Mouse (Mus musculus) lung, postnatal 0 days (tissue): Measurements from ENCODE around the gene Klhdc7b. TPM values are rescaled to one million over a fixed set of nuclear protein-coding genes. Genes with fewer than 3 reads are reported as not detected.

Source experiments
- ATAC-seq: fragments of 200-750 bp; cut with Nextera tagmentation; 2 replicates; pipeline ENCODE4 v1.8.0; 2017; ENCODE audit warnings: moderate library complexity
- DNase-seq: peaks from one replicate; pipeline ENCODE4 v3.0.0-alpha.2; 2016; ENCODE audit warnings: low spot score
- H3K27ac ChIP-seq: fragments of 300-500 bp; sonication (generic); 2 replicates; pipeline ENCODE4 v1.5.1; 2014; ENCODE audit warnings: antibody characterized with exemption, mild to moderate bottlenecking, low read length, mixed read lengths
- H3K27me3 ChIP-seq: fragments of 300-500 bp; sonication (generic); replicated peaks from 2 replicates; pipeline ENCODE4 v1.6.1; 2014; ENCODE audit warnings: low read length, mixed read lengths; ENCODE audit not compliant: insufficient read depth
- H3K36me3 ChIP-seq: fragments of 300-500 bp; sonication (generic); 2 replicates; pipeline ENCODE4 v1.6.1; 2014; ENCODE audit warnings: low read length, mixed read lengths; ENCODE audit not compliant: insufficient read depth
- H3K4me1 ChIP-seq: fragments of 300-500 bp; sonication (generic); 2 replicates; pipeline ENCODE4 v1.6.1; 2014; ENCODE audit warnings: antibody characterized with exemption, low read depth, low read length, mixed read lengths; ENCODE audit not compliant: insufficient read depth
- H3K4me2 ChIP-seq: fragments of 300-500 bp; sonication (generic); replicated peaks from 2 replicates; pipeline ENCODE4 v1.6.1; 2014; ENCODE audit warnings: low read depth, mild to moderate bottlenecking, low read length, moderate library complexity, mixed read lengths
- H3K4me3 ChIP-seq: fragments of 300-500 bp; sonication (generic); 2 replicates; pipeline ENCODE4 v1.5.1; 2014; ENCODE audit warnings: low read depth, low read length
- H3K9ac ChIP-seq: fragments of 300-500 bp; sonication (generic); replicated peaks from 2 replicates; pipeline ENCODE4 v1.6.1; 2014; ENCODE audit warnings: low read depth, mild to moderate bottlenecking
- H3K9me3 ChIP-seq: fragments of 300-500 bp; sonication (generic); 2 replicates; pipeline ENCODE4 v1.6.1; 2016; ENCODE audit warnings: low read length, mixed read lengths
- CTCF ChIP-seq: IDR thresholded peaks from 2 replicates; pipeline ENCODE4 v1.5.1; 2016; ENCODE audit warnings: antibody characterized with exemption, mild to moderate bottlenecking
- EP300 ChIP-seq: IDR thresholded peaks from 2 replicates; pipeline ENCODE4 v1.6.1; 2016; ENCODE audit warnings: antibody characterized with exemption, mild to moderate bottlenecking, control low read depth
- WGBS: fragments of 180-500 bp; shearing (Covaris S2); extraction: QIAGEN DNeasy Blood & Tissue Kit; methylation state at CpG from one replicate; pipeline ENCODE4 v1.1.7; 2014; 5-methylcytosine and 5-hydroxymethylcytosine counted together
- polyA plus RNA-seq: library from polyadenylated mRNA; unstranded; fragments of >200 nt; fragmentation: Nextera tagmentation; extraction: Ambion mirVana; gene quantifications from 2 replicates; pipeline ENCODE4 v1.2.1, GENCODE M21; 2015

The Klhdc7b gene
- polyA plus RNA-seq, 1 experiment from 2014 or later: not detected

- Histone ChIP-seq H3K4me3 (no peak overlapping the region), H3K9ac (no peak overlapping the region), H3K9me3 (no peaks in the 10 kb centered on the region), H3K27me3 (no peaks in the 10 kb centered on the region), H3K4me2 (no peak overlapping the region), H3K27ac (no peak overlapping the region), H3K4me1 (peaks cover 6% of the 10 kb centered on the region; the same call in 1 of the 2 replicates), H3K36me3 (0 out of 2 replicates have a peak, but pooled peaks cover 3% of the 10 kb centered on the region)
- 90% methylated on average over 3 of the region's 3 CpGs for WGBS
- ATAC-seq: no peak
- no peak for TF ChIP-seq EP300
- DNase-seq: no peak
Observed at GRCm38 (mm10) chr15:89431271-89431670, 46.6 kb downstream of the Klhdc7b start.

GRCm38 (mm10) chr15:89431806-89432205 lies 47.1 kb downstream of the Klhdc7b start:
- TF ChIP-seq EP300 (no peak), CTCF (no peak)
- 0 out of 2 replicates have a peak, but pooled peaks cover 3% of the 10 kb centered on the region for H3K36me3 ChIP-seq
- H3K27ac ChIP-seq: no peak overlapping the region
- no peak overlapping the region for H3K4me2 ChIP-seq
- no peak for ATAC-seq
- H3K27me3 ChIP-seq: no peaks in the 10 kb centered on the region
- no peaks in the 10 kb centered on the region for H3K9me3 ChIP-seq
- DNase-seq: no peak
- WGBS: 89% methylated on average over 6 of the region's 6 CpGs
- no peak overlapping the region for H3K4me3 ChIP-seq
- no peak overlapping the region for H3K9ac ChIP-seq
- H3K4me1 ChIP-seq: peaks cover 6% of the 10 kb centered on the region; the same call in 1 of the 2 replicates

- Histone ChIP-seq H3K36me3 (no peaks in the 10 kb centered on the region), H3K27me3 (no peaks in the 10 kb centered on the region), H3K27ac (no peak overlapping the region), H3K9me3 (no peaks in the 10 kb centered on the region), H3K4me3 (no peak overlapping the region), H3K9ac (no peak overlapping the region), H3K4me1 (peaks cover 6% of the 10 kb centered on the region; the same call in 1 of the 2 replicates), H3K4me2 (no peak overlapping the region)
- no peak for ATAC-seq
- no peak for DNase-seq
- no peak for TF ChIP-seq EP300
- TF ChIP-seq CTCF: no peak
- WGBS: 60% methylated on average over 4 of the region's 4 CpGs
Observed at GRCm38 (mm10) chr15:89432946-89433345, 48.2 kb downstream of the Klhdc7b start.

- Histone ChIP-seq H3K36me3 (no peaks in the 10 kb centered on the region), H3K27ac (no peak overlapping the region), H3K4me1 (no peaks in the 10 kb centered on the region), H3K9me3 (no peaks in the 10 kb centered on the region), H3K9ac (no peak overlapping the region), H3K4me2 (no peak overlapping the region), H3K27me3 (no peaks in the 10 kb centered on the region), H3K4me3 (no peak overlapping the region)
- ATAC-seq (no peak), DNase-seq (no peak)
- WGBS: 67% methylated on average over 3 of the region's 3 CpGs
- TF ChIP-seq EP300 (no peak), CTCF (no peak)
Observed at GRCm38 (mm10) chr15:89434136-89434535, 49.4 kb downstream of the Klhdc7b start.

GRCm38 (mm10) chr15:89435878-89436277 lies 51.2 kb downstream of the Klhdc7b start:
- no peak for DNase-seq
- WGBS: 80% methylated on average over 5 of the region's 5 CpGs
- no peak overlapping the region for H3K27ac ChIP-seq
- H3K36me3 ChIP-seq: no peaks in the 10 kb centered on the region
- H3K4me2 ChIP-seq: no peak overlapping the region
- no peaks in the 10 kb centered on the region for H3K4me1 ChIP-seq
- no peak overlapping the region for H3K4me3 ChIP-seq
- no peaks in the 10 kb centered on the region for H3K27me3 ChIP-seq
- H3K9ac ChIP-seq: no peak overlapping the region
- TF ChIP-seq EP300: no peak
- no peak for TF ChIP-seq CTCF
- no peak for ATAC-seq
- H3K9me3 ChIP-seq: no peaks in the 10 kb centered on the region

Other genes with a start within 250 kb of the Klhdc7b start
- 13.0 and 14.4 TPM in 2 replicates for gene Mapk12, start 244.2 kb upstream of the Klhdc7b start, polyA plus RNA-seq
- gene Mapk11, start 235.3 kb upstream of the Klhdc7b start, polyA plus RNA-seq: 7.4 and 8.5 TPM in 2 replicates
- 73.1 and 104 TPM in 2 replicates for gene Plxnb2, start 204.1 kb upstream of the Klhdc7b start, polyA plus RNA-seq
- 4.4 and 5.0 TPM in 2 replicates for gene Dennd6b, start 188.4 kb upstream of the Klhdc7b start, polyA plus RNA-seq
- gene Ppp6r2, start 173.4 kb upstream of the Klhdc7b start, polyA plus RNA-seq: 22.7 and 24.1 TPM in 2 replicates
- 28.1 and 30.9 TPM in 2 replicates for gene Sbf1, start 69.6 kb upstream of the Klhdc7b start, polyA plus RNA-seq
- gene Adm2, start 62.2 kb upstream of the Klhdc7b start, polyA plus RNA-seq: 0.11 and 0.12 TPM in 2 replicates
- not detected in 2 replicates for gene Miox, start 50.5 kb upstream of the Klhdc7b start, polyA plus RNA-seq
- gene Lmf2, start 29.3 kb upstream of the Klhdc7b start, polyA plus RNA-seq: 44.8 and 48.1 TPM in 2 replicates
- 73.7 and 80.7 TPM in 2 replicates for gene Ncaph2, start 29.2 kb upstream of the Klhdc7b start, polyA plus RNA-seq
- 5.9 and 8.7 TPM in 2 replicates for gene Sco2, start 11.1 kb upstream of the Klhdc7b start, polyA plus RNA-seq
- gene Tymp, start 7.9 kb upstream of the Klhdc7b start, polyA plus RNA-seq: 2.1 and 2.2 TPM in 2 replicates
- 33.2 and 34.9 TPM in 2 replicates for gene Odf3b, start 5.6 kb upstream of the Klhdc7b start, polyA plus RNA-seq
- gene Syce3, start 25.6 kb downstream of the Klhdc7b start, polyA plus RNA-seq: not detected in 2 replicates
- 3.3 and 4.3 TPM in 2 replicates for gene Cpt1b, start 40.9 kb downstream of the Klhdc7b start, polyA plus RNA-seq
- 2.2 and 3.0 TPM in 2 replicates for gene C730034F03Rik, start 44.7 kb downstream of the Klhdc7b start, polyA plus RNA-seq
- gene Gm44502, start 44.8 kb downstream of the Klhdc7b start, polyA plus RNA-seq: not detected in 2 replicates
- gene Chkb, start 45.0 kb downstream of the Klhdc7b start, polyA plus RNA-seq: 64.9 and 71.2 TPM in 2 replicates
- gene Mapk8ip2, start 69.0 kb downstream of the Klhdc7b start, polyA plus RNA-seq: 0.06 and 0.14 TPM in 2 replicates
- gene Arsa, start 92.5 kb downstream of the Klhdc7b start, polyA plus RNA-seq: 22.4 and 23.3 TPM in 2 replicates
- gene Shank3, start 114.7 kb downstream of the Klhdc7b start, polyA plus RNA-seq: 1.8 and 2.2 TPM in 2 replicates
- gene Acr, start 183.4 kb downstream of the Klhdc7b start, polyA plus RNA-seq: 0.08 TPM in 1 of 2 replicates, not detected in the other
- 23.1 and 24.2 TPM in 2 replicates for gene Rabl2, start 207.0 kb downstream of the Klhdc7b start, polyA plus RNA-seq